11 mouse cellular contexts compared by ENCODE assay signal in genomic region chr11:109221209-109222007, GRCm38 (mm10).
DNase-seq lines count a peak whose midpoint lies in the region; ATAC-seq and TF ChIP-seq lines count a peak whose summit lies in the region.
"Had no signal": no experiment of that assay in that cellular context is flagged by ENCODE, and none has a peak within 500 bp of the region (broad histone marks: within the 10 kb centered on the region; RNA-seq: fewer than 3 reads in every experiment).

No protein-coding gene starts in this region.

- WGBS in kidney, postnatal 0 days, result 35% methylated on average over 4 of the region's 4 CpGs
- WGBS in stomach, postnatal 0 days, result 43% methylated on average over 4 of the region's 4 CpGs

- no peak overlapping the region for H3K27ac ChIP-seq in kidney, postnatal 0 days
- no peak overlapping the region for H3K27ac ChIP-seq in stomach, postnatal 0 days (replicated peaks)
- H3K27ac ChIP-seq: heart, embryonic 13.5 days; midbrain, embryonic 12.5 days; stomach, embryonic 15.5 days had no signal

- no peaks in the 10 kb centered on the region for H3K27me3 ChIP-seq in kidney, postnatal 0 days (ENCODE audit: insufficient read depth, low read length)
- no peaks in the 10 kb centered on the region for H3K27me3 ChIP-seq in stomach, postnatal 0 days (ENCODE audit: control insufficient read depth, insufficient read depth, low read length)
- H3K27me3 ChIP-seq: stomach, embryonic 15.5 days had no signal

- no peaks in the 10 kb centered on the region for H3K4me1 ChIP-seq in kidney, postnatal 0 days (replicated peaks; ENCODE audit: insufficient read depth, low read length)
- H3K4me1 ChIP-seq in stomach, postnatal 0 days (replicated peaks; ENCODE audit: control insufficient read depth, insufficient read depth), result no peaks in the 10 kb centered on the region
- H3K4me1 ChIP-seq: heart, embryonic 13.5 days; stomach, embryonic 15.5 days had no signal

- H3K9me3 ChIP-seq in kidney, postnatal 0 days (replicated peaks; ENCODE audit: low read length), result no peaks in the 10 kb centered on the region
- no peaks in the 10 kb centered on the region for H3K9me3 ChIP-seq in stomach, postnatal 0 days (ENCODE audit: control insufficient read depth, low read length)
- H3K9me3 ChIP-seq: heart, embryonic 13.5 days; midbrain, embryonic 12.5 days; stomach, embryonic 15.5 days had no signal

- DNase-seq in adrenal gland, adult (ENCODE audit: inconsistent age in 2 of 2, low spot score in 1 of 2), result peak; percentile 21 to 47
- no peak for DNase-seq in adrenal gland, postnatal 14 days
- DNase-seq in kidney, postnatal 0 days (ENCODE audit: low spot score), result peak; percentile 68
- DNase-seq in kidney, postnatal 36 days, result no peak
- peak; percentile 12 to 27 for DNase-seq in right cerebral cortex, adult 2 months (ENCODE audit: low spot score in 2 of 2)
- DNase-seq in right cerebral cortex, postnatal 36 days (ENCODE audit: low spot score in 2 of 2), result no peak
- DNase-seq in stomach, postnatal 0 days (ENCODE audit: low spot score), result no peak
- no peak for DNase-seq in thymus, postnatal 4 days

- TF ChIP-seq EP300 in stomach, postnatal 0 days (optimal IDR thresholded peaks at IDR 0.05), result no peak

- ATAC-seq in kidney, postnatal 0 days (replicated peaks; ENCODE audit: low FRiP score, low read depth), result no peak
- peak; percentile 40; the same call in 1 of the 2 replicates for ATAC-seq in stomach, postnatal 0 days (ENCODE audit: low FRiP score, low TSS enrichment)

- no peak overlapping the region for H3K4me3 ChIP-seq in kidney, postnatal 0 days (replicated peaks; ENCODE audit: low read depth, low read length)
- H3K4me3 ChIP-seq in stomach, postnatal 0 days (ENCODE audit: low read depth, low read length), result no peak overlapping the region
- H3K4me3 ChIP-seq: heart, embryonic 13.5 days; midbrain, embryonic 12.5 days; stomach, embryonic 15.5 days had no signal

- no peaks in the 10 kb centered on the region for H3K36me3 ChIP-seq in kidney, postnatal 0 days (ENCODE audit: insufficient read depth, low read length)
- no peaks in the 10 kb centered on the region for H3K36me3 ChIP-seq in stomach, postnatal 0 days (ENCODE audit: control insufficient read depth, insufficient read depth, low read length)
- H3K36me3 ChIP-seq: heart, embryonic 13.5 days; midbrain, embryonic 12.5 days; stomach, embryonic 15.5 days had no signal

- H3K4me2 ChIP-seq in kidney, postnatal 0 days (ENCODE audit: low read length), result no peak overlapping the region
- H3K4me2 ChIP-seq in stomach, postnatal 0 days (replicated peaks; ENCODE audit: low read depth), result no peak overlapping the region
- H3K4me2 ChIP-seq: heart, embryonic 13.5 days; midbrain, embryonic 12.5 days; stomach, embryonic 15.5 days had no signal

- TF ChIP-seq CTCF in kidney, postnatal 0 days (IDR thresholded peaks at IDR 0.05; ENCODE audit: low read depth), result peak; percentile 64
- TF ChIP-seq CTCF in stomach, postnatal 0 days (IDR thresholded peaks at IDR 0.05; ENCODE audit: low read depth), result peak; percentile 72

- no peak overlapping the region for H3K9ac ChIP-seq in kidney, postnatal 0 days (ENCODE audit: low read depth, low read length)
- H3K9ac ChIP-seq in stomach, postnatal 0 days (ENCODE audit: low read length), result no peak overlapping the region
- H3K9ac ChIP-seq: heart, embryonic 13.5 days; midbrain, embryonic 12.5 days; stomach, embryonic 15.5 days had no signal

Comparison
In these comparisons a context has a peak if more than half of its experiments do, and no peak if none do; other contexts are left out.
1. DNase-seq: peak in adrenal gland, adult (2 of 2), kidney, postnatal 0 days (single experiment) and right cerebral cortex, adult 2 months (2 of 2); none in adrenal gland, postnatal 14 days (single experiment), kidney, postnatal 36 days (0 of 2), right cerebral cortex, postnatal 36 days (0 of 2), stomach, postnatal 0 days (single experiment) and thymus, postnatal 4 days (single experiment).